Comparison of ENCODE assay signal across 10 mouse cellular contexts in genomic region chr3:122467977-122468376, GRCm38 (mm10).
DNase-seq lines count a peak whose midpoint lies in the region; TF ChIP-seq lines count a peak whose summit lies in the region.
"Had no signal": no experiment of that assay in that cellular context is flagged by ENCODE, and none has a peak within 500 bp of the region (broad histone marks: within the 10 kb centered on the region; RNA-seq: fewer than 3 reads in every experiment).

No protein-coding gene starts in this region.

- no peak overlapping the region for H3K4me3 ChIP-seq in kidney, adult 2 months (ENCODE audit: insufficient read depth, low read depth, low read length)
- H3K4me3 ChIP-seq: forebrain, embryonic 15.5 days had no signal

- intact Hi-C loops in left cerebral cortex, postnatal 36 days (cut with DNase I), result no loop called here

- no peak for DNase-seq in kidney, adult 2 months
- DNase-seq in kidney, postnatal 4 days, result no peak
- peak; percentile 60 for DNase-seq in CD4-positive helper T cell, adult 2 months (ENCODE audit: low read depth, low spot score)
- DNase-seq in WW6 (ENCODE audit: low read depth, low spot score), result peak; percentile 42
- DNase-seq in lung, postnatal 10 days, result peak; percentile 31
- no peak for DNase-seq in right cerebral cortex, postnatal 4 days
- no peak for DNase-seq in left cerebral cortex, postnatal 36 days (ENCODE audit: low spot score in 2 of 2)
- no peak for DNase-seq in frontal cortex, postnatal 36 days (ENCODE audit: low spot score in 2 of 2)
- DNase-seq: right cerebral cortex, postnatal 14 days had no signal

- H3K4me1 ChIP-seq in kidney, adult 2 months (ENCODE audit: control insufficient read depth, insufficient read depth, low read length), result peaks cover 4% of the 10 kb centered on the region; the same call in 1 of the 2 replicates

- H3K36me3 ChIP-seq in kidney, adult 2 months (ENCODE audit: control insufficient read depth, insufficient read depth, low read length), result no peaks in the 10 kb centered on the region
- H3K36me3 ChIP-seq: forebrain, embryonic 15.5 days had no signal

- no peak overlapping the region for H3K27ac ChIP-seq in kidney, adult 2 months (ENCODE audit: insufficient read depth, low read depth, low read length)
- H3K27ac ChIP-seq: forebrain, embryonic 15.5 days had no signal

- no peaks in the 10 kb centered on the region for H3K27me3 ChIP-seq in kidney, adult 2 months (replicated peaks; ENCODE audit: control insufficient read depth, insufficient read depth, low read length)
- H3K27me3 ChIP-seq: forebrain, embryonic 15.5 days had no signal

- WGBS in kidney, adult 2 months, result 75% methylated on average over 2 of the region's 2 CpGs

- TF ChIP-seq POLR2A in kidney, adult 2 months (IDR thresholded peaks at IDR 0.05; ENCODE audit: low read depth, low read length), result no peak

- peak; percentile 52 for TF ChIP-seq CTCF in kidney, adult 2 months (conservative IDR thresholded peaks at IDR 0.05; ENCODE audit: insufficient read depth, insufficient read length, low read depth, low read length)

Comparison
In these comparisons a context has a peak if more than half of its experiments do, and no peak if none do; other contexts are left out.
1. DNase-seq: peak in CD4-positive helper T cell, adult 2 months (single experiment), WW6 (single experiment) and lung, postnatal 10 days (single experiment); none in kidney, adult 2 months (single experiment), kidney, postnatal 4 days (0 of 2), right cerebral cortex, postnatal 4 days (single experiment), left cerebral cortex, postnatal 36 days (0 of 2) and frontal cortex, postnatal 36 days (0 of 2).